Mouse (Mus musculus): ENCODE data around the gene Ddx59. TPM values are rescaled to one million over a fixed set of nuclear protein-coding genes. Genes with fewer than 3 reads are reported as not detected.

Gene Ddx59
- polyA plus RNA-seq (2021; fragmentation: Nextera tagmentation) = 7.8 and 8.2 TPM in 2 replicates
- long read RNA-seq, experiment 1, transcript Ddx59-201 (8 exons, 2,166 nt) = major isoform, 52 of 65 reads
- long read RNA-seq, experiment 1, partial matches to known transcripts = 1 of 65 reads
- long read RNA-seq, experiment 1, other reads (novel, unspliced or antisense) = 10 of 65 reads
- long read RNA-seq, experiment 2, transcript Ddx59-201 (8 exons, 2,166 nt) = major isoform, 7 of 12 reads
- long read RNA-seq, experiment 2, partial matches to known transcripts = 4 of 12 reads
- long read RNA-seq, experiment 2, other reads (novel, unspliced or antisense) = 1 of 12 reads

GRCm38 (mm10) chr1:136414798-136415755 is at the start of gene Ddx59:
Gene Ddx59, plus strand, starts transcription at chr1:136415271.

GRCm38 (mm10) chr1:136466143-136466811 is 51.2 kb downstream of the Ddx59 start, which contains the start of gene Kif14:
Gene Kif14, plus strand, starts transcription at chr1:136466343.

Other genes starting within 250 kb of the Ddx59 start
- gene Mroh3, start 202.4 kb upstream of the Ddx59 start, polyA plus RNA-seq (2021; fragmentation: Nextera tagmentation) = 0.06 and 0.13 TPM in 2 replicates
- gene Inava, start 181.0 kb upstream of the Ddx59 start, polyA plus RNA-seq (2021; fragmentation: Nextera tagmentation) = 0.65 and 1.1 TPM in 2 replicates
- 4.3 and 9.9 TPM in 2 replicates for gene Gpr25, start 154.4 kb upstream of the Ddx59 start, polyA plus RNA-seq (2021; fragmentation: Nextera tagmentation)
- 10.8 and 20.6 TPM in 2 replicates for gene Camsap2, start 69.2 kb upstream of the Ddx59 start, polyA plus RNA-seq (2021; fragmentation: Nextera tagmentation)
- gene Kif14, start 51.1 kb downstream of the Ddx59 start, polyA plus RNA-seq (2021; fragmentation: Nextera tagmentation) = 0.12 TPM in 1 of 2 replicates, not detected in the other
- gene Zfp281, start 209.6 kb downstream of the Ddx59 start, polyA plus RNA-seq (2021; fragmentation: Nextera tagmentation) = 7.4 and 11.6 TPM in 2 replicates